Mouse (Mus musculus) MEL-GATA-1-ER (cell line): ENCODE results near the gene Abcb5.
A peak's percentile ranks its signal among the peaks of the same experiment; 100 is the strongest.
"Not testable (repeated sequence)": the region's sequence is repeated elsewhere in the genome, so short reads cannot be mapped to it uniquely, and the experiment has no call there.

Source experiments
- DNase-seq: peaks from one replicate; pipeline ENCODE4 v3.0.0-alpha.2; 2012; ENCODE audit warnings: low read depth; ENCODE audit errors: extremely low read depth

The Abcb5 gene

GRCm38 (mm10) chr12:118966321-118966720, at the start of gene Abcb5:
Gene Abcb5, minus strand, starts transcription at chr12:118966421.
- no peak for DNase-seq

GRCm38 (mm10) chr12:118999230-118999629, 33.0 kb upstream of the Abcb5 start:
- no peak for DNase-seq

- peak; percentile 28 for DNase-seq
These were observed 28.3 kb upstream of the Abcb5 start for GRCm38 (mm10) chr12:118994328-118995166.

DNA sequence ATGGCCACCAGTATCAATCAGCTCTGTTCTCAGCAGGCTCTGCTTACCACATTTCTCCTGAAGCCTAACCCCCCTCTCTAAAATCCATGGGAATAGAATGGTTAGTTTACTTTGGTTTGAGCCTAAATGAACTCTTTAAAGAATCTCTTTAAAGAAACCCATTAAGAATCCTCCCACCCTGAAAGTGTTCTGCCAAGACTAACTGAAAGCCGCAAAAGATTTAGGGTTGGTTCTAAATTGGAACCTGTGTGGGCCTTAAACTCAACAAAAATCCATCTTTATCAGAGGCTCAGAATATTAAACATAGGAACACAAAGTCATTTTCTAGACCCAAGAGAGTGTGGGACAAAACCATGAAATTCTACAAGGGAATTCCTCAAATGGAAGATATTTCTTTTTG, 18.6 kb upstream of the Abcb5 start:
- no peak for DNase-seq

- peak; percentile 18 for DNase-seq
These were observed 35.6 kb downstream of the Abcb5 start for GRCm38 (mm10) chr12:118930386-118931318.

GRCm38 (mm10) chr12:118926813-118927281, 39.4 kb downstream of the Abcb5 start:
- no peak for DNase-seq

DNA sequence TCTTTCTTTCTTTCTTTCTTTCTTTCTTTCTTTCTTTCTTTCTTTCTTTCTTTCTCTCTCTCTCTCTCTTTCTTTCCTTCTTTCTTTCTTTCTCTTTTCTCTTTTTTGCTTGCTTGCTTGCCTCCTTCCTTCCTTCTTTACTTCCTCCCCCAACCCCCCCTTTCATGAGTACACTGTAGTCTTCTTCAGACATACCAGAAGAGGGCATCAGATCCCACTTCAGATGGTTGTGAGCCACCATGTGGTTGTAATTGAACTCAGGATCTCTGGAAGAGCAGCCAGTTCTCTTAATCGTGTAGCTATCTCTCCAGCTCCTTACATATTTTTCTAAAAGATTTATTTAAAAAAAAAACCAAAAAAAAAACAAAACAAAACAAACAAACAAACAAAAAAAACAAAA, 42.3 kb downstream of the Abcb5 start:
- DNase-seq: not testable (repeated sequence)

DNA sequence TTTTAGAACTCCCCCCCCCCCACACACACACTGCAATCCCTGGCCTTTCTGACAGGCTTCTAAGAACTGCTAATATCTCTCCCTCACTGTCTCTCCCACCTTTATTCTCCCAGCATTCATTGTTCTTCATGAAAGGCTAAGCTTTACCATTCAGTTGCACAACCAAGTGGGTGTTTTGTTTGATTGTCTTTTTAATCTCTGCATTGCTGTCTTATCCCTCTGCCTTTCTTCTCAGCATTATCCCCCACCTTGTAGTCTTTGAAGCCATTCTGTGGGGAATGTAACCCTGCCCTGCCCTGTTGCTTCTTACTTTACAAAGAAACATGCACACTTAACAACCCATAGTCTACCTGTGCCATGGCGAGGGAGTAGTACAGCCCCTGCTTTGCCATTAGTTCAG, 48.5 kb downstream of the Abcb5 start:
- no peak for DNase-seq

- DNase-seq: no peak
These were observed 55.9 kb downstream of the Abcb5 start for GRCm38 (mm10) chr12:118910360-118910759.

DNA sequence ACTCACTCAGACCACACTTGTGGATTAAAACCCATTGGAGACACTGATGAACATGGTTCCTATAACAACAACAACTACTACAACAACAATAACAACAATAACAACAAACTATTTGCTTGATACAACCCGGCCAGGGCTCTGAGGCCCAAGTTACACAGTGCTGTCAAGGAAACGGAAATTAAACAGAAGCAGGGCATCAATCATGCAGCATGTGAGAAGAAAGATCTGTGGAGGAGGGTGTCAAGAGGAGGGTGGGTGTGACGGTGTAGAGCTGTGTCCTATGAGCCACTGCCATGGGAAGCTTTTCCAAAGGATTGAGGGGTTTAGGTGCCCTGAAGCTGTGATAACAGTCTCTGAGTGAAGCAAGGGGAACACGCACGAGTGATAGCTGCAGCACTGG, 64.0 kb downstream of the Abcb5 start:
- no peak for DNase-seq

DNA sequence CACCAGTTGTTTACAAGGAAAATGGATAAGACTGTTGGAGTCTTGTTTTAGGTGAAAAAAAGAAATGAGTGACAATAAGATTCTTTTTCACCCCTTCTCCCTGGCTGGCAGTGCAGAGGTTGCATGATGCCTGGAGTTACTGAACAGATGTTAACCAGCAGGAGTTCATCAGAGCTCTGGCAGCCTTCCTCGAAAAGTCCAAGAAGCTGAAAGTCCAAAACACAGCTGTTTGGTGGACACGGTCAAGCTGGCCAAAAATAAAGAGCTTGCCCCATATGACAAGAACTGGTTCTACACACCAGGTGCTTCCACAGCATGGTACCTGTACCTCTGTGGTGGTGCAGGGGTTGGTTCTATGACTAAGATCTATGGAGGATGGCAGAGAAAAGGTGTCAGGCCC, 78.3 kb downstream of the Abcb5 start:
- DNase-seq: no peak

DNA sequence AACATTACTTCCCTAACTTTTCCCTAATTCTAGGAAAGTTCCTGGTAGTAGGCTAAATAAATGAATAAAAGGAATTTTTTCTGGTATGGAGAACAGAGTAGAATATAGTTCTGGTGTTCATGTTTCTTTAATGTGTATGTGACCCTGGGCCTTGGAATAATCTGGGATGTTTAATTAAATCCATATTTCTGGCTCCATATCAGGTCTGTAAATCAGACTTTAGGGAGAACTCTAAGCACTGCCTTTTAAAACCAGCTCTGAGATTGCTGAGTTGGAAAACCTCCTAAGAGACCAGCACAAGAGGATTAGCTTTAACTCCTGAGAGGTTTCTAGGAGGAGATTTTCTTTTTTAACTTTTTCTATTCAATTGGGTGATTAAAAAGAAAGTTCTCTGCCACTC, 83.4 kb downstream of the Abcb5 start:
- DNase-seq: no peak

DNA sequence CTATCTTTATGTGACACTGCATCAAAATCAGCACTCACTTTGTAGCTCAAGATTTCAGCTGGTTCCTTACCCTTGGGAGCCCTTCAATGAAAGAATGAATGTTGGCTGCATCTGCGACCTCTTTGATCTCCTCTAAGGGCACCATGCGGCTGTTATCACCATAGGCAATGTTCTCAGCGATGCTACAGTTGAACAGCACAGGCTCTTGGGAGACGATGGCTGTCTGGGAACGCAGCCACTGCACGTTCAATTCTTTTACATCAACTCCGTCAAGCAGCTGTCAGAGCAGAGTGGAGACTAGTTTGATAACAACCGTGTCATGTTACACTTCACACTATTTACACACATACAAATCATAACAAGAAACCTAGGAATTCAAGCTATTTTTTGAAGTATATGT, 93.5 kb downstream of the Abcb5 start:
- no peak for DNase-seq

DNA sequence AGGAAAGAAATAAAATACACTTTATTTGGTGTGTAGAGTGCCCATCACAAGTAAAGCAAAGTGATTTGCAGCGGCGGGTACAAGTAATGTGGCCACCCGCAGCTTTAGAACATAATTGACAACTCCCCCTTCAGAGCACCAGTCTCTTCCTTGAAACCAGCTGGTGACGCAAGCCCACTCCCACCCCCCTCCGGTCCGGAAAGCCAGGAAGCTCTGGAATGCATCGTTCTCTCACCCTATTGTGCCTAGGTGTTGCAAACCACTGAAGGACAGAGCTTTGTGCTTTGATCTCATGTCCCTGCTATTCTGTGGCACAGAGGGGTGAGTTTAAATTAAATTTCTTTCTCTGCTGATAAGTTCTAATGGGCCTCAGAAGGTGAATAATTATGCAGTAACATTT, 110.1 kb downstream of the Abcb5 start:
- DNase-seq: no peak

GRCm38 (mm10) chr12:118854831-118855453, 111.3 kb downstream of the Abcb5 start:
- DNase-seq: no peak

- DNase-seq: no peak
These were observed 111.8 kb downstream of the Abcb5 start for GRCm38 (mm10) chr12:118854401-118854800.

DNA sequence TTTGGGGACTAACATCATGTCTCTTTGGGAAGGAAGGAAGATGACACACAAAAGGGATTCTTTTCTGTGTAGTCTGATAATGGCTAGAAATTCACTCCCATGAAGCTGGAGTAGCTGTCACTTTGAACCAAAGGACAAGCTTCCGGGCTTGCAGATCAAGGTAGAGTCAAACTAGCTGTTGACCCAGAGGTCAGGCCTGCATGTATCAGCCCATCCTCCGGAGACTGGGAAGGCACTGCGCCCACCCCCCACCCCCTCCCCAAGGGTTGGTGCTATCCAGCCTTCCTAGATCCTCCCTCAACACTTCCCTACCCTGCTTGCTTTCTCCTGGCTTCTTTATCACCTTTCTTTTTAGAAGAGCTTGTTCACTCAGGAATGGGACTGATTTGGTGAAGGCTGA, 112.9 kb downstream of the Abcb5 start:
- no peak for DNase-seq

DNA sequence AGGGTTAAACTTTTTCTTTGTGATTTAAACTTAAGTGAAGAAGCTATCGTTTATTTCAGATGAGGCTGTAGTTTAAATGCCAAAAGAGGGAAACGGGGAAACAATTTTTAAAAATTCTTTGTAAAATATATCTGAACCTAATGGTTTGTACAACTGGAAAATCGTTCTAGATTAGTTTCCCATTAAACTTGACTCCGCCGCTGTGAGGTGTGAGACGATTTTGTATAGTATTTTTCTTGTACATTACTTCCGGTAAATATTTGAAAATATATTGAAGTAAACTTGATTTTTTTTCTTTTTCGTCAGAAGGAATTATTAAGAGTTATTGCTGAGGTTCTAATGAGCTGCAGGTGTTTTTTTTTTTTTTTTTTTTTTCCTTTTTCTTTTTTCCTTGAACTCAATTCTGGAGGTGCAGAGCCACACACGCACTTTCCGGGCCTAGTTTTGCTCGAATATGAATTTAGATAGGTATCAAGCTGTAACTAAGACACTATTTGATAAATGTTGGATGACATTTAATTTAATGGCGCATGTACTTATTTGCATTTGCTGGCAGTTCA, 115.3 kb downstream of the Abcb5 start:
- DNase-seq: no peak

- no peak for DNase-seq
These were observed 116.2 kb downstream of the Abcb5 start for GRCm38 (mm10) chr12:118849996-118850395.

DNA sequence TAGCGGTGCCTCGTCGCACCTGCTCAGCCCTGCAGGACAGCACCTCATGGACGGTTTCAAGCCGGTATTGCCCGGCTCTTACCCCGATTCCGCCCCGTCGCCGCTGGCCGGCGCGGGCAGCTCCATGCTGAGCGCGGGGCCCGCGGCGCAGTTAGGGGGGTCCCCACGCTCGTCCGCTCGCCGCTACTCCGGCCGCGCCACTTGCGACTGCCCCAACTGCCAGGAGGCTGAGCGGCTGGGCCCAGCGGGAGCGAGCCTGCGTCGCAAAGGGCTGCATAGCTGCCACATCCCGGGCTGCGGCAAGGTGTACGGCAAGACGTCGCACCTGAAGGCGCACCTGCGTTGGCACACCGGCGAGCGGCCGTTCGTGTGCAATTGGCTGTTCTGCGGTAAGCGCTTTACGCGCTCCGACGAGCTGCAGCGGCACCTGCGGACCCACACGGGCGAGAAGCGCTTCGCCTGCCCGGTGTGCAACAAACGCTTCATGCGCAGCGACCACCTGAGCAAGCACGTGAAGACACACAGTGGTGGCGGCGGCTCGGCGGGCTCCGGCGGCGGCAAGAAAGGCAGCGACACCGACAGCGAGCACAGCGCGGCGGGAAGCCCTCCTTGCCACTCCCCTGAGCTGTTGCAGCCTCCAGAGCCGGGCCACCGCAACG, 116.9 kb downstream of the Abcb5 start:
- DNase-seq: no peak
